Mouse (Mus musculus): ENCODE measurements around the gene Slc25a12. TPM values are rescaled to one million over a fixed set of nuclear protein-coding genes. Genes with fewer than 3 reads are reported as not detected.

The Slc25a12 gene
- total RNA-seq, 2 experiments from 2014 or later, result 5.8 to 13.2 TPM

DNA sequence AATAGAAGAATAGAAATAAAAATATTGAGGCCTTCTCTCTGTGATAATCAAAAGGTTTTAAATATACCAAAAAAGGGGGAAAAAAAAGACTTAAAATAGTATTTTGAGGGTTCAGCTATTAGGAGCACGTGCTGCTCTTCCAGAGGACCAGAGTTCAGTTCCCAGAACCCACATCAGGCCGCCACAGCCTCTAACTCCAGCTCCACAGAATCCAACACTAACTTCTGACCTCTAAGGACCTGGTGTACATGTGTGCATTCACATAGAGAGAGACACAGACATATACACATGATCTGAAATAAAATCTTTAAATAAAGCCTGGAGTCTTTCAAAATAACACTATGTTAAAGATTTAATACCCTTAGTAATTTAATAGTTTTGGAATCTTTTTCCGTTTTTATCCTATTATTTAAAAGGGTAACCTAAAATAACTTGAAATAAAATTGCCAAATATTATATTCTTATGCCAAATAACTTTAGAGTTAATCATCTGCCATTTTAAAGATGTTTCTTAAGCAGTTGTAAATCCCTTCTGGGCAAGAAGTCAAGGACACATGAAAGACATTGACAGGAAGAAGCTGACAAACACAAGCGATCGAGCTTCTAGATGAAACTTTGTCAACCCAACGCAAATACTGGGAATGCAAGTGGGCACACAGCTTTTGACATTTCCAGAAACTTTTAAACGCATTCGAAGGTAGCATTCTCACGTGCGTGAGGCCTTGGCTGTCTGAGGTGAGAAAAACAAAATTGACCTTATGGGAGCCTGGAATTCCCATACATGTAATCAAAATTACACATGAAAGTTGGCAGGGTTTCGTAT, 16.4 kb downstream of the Slc25a12 start:
- no peak for ATAC-seq (replicated peaks; ENCODE audit: low FRiP score, poor library complexity, severe bottlenecking)

DNA sequence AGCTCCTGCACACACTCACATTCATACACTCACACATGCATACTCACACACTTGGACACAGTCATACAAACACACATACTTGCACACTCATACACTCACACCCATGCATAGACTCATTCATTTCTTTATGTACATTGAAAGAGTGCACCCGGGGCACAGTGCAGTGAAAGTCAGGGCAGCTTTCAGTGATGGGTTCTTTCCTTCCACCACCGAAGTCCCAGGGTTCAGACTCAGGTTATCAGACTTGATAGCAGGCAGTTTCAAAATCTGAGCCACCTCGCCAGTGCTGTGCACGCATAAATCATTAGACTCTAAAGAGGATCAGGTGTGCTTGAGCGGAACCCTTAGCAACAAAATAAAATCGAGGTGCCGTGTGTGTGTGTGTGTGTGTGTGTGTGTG, 17.4 kb downstream of the Slc25a12 start:
- no peak for ATAC-seq (replicated peaks; ENCODE audit: low FRiP score, poor library complexity, severe bottlenecking)

DNA sequence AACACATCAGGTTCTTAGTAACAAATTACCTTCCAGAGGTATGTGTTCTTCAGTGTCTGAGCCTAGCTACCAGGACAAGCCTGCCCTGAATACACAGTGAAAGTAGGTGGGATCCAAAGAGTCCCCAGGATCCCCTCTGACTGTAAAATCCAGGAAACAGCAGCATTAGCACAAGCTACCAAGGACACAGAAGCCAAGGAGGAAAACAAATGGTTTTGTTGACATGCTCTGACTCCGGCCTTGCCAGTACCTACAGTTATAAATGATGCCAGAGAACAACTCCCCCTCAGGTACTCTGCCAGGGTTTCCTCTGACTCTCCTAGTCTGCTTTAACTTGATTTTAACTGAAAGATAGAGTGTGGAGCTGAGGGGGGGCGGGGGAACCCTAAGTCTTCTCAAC, 18.0 kb downstream of the Slc25a12 start:
- no peak for ATAC-seq (replicated peaks; ENCODE audit: low FRiP score, poor library complexity, severe bottlenecking)

DNA sequence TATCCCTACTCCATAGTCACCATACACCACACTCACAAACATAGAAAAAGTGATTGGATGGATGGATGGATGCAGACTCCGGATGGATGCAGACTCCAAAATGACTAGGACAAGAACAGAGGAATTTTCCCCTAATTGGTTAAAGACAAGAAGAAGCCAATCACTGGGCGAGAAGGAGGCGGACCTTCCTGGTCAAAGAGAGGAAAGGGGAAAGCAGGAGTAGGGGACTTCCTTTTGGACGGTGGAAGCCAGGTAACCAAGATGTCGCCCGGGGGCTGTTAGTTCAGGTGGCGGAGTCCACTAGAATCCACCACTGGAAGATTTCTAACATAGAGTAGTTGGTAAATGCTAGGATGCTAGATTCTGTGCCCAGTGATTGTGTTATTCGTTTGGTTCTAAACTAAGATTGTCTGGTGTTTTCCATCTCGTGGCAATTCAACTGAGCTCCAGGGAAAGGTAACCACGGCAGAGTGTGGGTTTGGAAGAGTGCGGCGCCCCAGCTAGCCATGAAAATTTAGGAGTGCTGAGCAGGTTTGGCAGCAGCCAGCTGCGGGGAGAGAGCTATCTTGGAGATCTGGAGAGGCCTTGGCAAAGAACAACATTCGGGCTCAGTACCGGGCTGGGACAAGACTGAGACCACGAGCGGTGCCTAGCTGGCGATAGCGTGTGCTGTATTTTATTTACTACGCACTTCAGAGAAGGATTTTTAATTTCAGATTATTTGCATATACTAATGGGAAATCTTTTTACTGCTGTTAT, 19.6 kb downstream of the Slc25a12 start:
- ATAC-seq (replicated peaks; ENCODE audit: low FRiP score, poor library complexity, severe bottlenecking), result no peak

DNA sequence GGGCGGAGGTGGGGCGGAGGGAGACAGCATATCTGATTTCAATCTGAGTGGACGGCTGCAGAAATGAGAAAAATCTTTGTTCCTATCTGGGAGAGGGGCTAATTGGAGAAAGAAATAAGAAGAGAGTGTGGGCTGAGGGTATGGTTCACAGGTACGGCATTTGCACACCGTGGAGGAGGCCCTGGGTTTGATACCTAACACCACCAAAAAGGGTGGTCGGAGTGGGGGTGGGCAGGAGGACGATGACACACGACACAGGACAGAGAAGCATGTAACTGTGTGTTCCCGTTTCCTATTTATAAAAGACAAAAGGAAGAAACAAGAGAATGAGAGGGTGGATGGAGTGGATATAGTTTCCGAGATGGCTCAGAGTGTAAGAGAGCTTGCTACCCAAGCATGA, 20.4 kb downstream of the Slc25a12 start:
- no peak for ATAC-seq (replicated peaks; ENCODE audit: low FRiP score, poor library complexity, severe bottlenecking)

DNA sequence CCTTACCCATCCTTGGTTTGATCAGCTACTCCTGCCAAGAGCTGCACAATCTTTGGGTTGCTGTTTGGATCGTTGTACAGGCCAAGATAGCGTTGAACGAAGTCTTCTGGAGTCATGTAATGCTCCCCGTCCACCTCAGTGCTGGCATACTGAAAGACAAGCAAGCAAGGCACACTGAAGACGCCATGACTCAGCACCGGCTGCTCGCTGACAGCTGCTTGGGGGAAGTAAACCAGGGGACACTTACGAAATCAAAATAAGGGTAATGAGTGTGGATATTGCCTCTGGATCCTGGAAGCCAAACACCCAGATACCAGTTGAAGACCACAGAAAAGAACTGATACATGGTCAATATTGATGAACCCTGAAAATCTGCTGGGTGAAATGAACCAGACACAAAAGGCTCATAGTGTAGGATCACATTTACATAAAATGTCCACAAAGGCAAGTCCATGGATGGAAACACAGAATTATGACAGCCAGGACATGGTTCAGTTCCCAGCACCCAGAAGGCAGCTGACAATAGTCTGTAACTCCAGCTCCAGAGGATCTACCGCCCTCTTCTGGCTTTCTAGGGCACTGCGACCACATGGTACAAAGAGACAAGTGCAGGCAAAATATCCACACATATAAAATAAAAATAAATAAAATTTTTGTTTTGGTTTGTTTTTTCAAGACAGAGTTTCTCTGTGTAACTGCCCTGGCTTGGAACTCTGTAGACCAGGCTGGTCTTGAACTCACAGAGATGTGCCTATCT, 23.5 kb downstream of the Slc25a12 start:
- no peak for ATAC-seq (replicated peaks; ENCODE audit: low FRiP score, poor library complexity, severe bottlenecking)

DNA sequence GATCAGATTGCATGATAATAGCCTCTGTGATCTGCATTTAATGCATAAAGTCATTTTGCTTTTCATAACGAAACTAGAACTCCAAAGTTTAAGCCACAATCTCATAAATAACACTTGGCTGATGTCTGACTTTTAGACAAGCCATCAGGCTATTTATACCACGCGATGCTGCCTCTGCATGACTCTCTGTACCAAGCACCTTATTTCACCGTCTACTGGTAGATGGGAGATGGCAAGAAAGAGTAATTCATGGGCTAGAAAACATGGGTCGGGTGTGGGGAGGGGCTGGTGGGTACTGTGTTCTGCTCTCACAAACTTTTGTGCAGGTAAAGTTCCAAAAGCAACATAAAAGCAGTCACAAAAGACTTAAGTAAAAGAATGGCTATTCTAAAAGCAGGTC, 27.4 kb downstream of the Slc25a12 start:
- no peak for ATAC-seq (replicated peaks; ENCODE audit: low FRiP score, poor library complexity, severe bottlenecking)

DNA sequence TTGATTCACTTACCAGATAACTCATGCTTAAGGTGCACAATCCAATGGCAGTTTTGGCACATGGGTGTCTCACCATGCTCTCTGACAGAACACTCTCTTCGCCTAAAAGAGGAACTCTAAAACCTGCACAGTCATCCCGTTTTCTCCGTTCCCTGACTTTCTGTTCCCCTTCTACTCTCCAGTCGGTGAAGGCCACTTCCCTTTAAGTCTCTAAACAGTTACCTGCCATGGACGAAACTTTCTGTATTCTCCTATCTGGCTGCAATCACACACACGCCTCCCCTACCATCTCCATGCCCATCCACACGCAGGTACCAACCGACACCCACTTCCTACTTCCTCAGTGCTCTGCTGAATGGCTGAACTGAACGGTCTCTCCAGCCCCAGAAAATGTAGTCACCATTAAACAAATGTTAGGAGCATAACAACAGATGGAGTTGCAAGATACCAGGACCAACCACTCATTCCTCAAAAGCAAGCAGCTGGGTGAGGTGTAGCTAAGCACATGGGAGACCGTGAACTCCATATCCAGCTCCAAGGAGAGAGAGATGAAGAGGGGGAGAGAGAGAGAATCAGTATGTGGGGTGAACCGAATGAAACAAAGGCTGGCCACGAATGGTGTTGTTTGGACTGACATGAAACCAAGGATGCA, 29.3 kb downstream of the Slc25a12 start:
- no peak for ATAC-seq (replicated peaks; ENCODE audit: low FRiP score, poor library complexity, severe bottlenecking)

DNA sequence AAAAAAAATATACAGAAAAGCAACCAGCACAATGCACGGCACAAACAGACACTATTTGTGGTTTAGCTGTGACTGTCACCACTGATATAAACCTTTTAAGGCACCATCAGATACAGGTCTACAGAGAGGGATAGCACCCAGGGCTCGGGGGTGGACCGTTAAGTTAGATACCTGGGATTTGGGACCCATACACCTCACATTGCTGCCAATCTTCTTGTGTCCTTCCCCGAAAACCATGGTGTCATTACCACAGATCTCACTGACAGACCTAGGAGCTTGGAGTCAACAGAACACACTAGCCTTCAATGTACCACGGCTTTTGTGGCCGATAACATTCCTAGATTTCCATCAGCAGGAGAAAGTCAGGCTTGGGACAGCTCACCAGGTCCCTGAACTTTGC, 30.9 kb downstream of the Slc25a12 start:
- ATAC-seq (replicated peaks; ENCODE audit: low FRiP score, poor library complexity, severe bottlenecking), result no peak

DNA sequence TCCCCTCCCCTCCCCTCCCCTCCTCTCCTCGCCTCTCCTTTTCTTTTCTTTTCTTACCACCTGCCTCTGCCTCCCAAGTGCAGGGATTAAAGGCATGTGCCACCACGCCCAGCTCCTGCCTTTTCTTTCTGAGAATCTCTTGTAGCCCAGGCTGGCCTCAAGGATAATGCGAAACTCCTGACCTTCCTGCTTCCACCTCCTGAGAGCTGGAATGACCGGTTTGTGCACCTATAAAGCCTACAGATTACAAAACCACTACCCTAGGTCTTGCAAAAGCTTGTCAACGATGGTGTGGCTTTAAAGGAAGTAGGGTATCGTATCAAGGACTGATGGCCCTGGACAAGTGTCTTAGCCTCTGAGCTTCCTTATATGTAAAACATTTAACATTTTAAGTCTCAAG, 31.3 kb downstream of the Slc25a12 start:
- ATAC-seq (replicated peaks; ENCODE audit: low FRiP score, poor library complexity, severe bottlenecking), result no peak

DNA sequence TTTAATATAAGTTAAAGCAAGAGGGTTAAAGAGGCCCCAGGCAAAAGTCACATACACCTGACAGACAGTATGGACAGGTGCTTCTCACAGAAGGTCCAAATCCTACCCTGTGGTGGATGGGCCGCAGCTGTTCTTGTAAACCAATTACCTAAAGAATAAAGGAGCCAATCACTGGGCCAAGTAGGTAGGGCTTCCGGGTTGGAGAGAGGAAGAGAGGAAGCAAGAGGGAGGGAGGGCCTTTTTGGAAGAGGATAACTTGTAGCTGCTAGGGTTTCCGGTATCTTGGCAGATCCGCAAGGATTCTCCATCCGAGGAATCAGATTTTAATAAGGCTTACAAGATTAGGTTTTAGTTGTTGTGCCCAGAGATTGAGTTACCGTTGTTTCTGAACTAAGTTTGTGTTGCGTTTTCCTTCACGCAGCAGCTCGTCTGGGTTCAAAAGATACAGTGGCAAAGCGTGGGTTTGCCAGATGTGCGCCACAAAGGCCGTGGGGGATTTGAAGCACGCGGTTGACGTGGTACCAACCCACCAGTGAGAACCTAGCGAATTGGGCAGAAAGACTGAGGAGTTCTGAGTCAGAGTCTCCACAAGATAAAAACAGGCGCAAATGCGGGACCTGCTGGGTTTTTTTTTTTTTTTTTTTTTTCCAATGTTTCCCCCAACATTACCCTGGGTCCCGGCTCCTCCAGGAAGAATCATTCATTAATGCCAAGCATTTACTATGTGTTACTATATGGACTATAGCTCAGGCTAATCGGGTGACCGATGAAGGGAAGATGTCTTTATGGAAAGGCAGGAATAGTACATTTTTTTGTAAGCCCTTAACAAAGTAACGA, 33.3 kb downstream of the Slc25a12 start:
- ATAC-seq (replicated peaks; ENCODE audit: low FRiP score, poor library complexity, severe bottlenecking), result no peak

DNA sequence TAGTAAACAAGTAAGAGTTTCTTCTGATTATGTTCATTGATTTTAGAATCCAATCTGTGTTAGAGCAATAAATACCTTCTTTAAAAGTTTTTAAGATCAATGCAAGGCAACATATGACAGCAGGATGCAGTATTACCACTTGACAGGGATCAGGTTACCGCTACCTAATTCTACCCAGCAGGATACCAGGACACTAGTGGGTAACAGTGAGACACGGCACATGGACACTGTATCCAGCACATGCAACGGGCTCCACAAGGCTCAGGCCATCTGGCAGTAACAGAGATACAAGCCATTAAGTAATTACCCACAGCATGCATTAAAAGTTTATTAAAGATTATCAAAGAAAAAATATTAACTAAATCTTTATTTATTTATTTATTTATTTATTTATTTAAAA, 37.8 kb downstream of the Slc25a12 start:
- no peak for ATAC-seq (replicated peaks; ENCODE audit: low FRiP score, poor library complexity, severe bottlenecking)

DNA sequence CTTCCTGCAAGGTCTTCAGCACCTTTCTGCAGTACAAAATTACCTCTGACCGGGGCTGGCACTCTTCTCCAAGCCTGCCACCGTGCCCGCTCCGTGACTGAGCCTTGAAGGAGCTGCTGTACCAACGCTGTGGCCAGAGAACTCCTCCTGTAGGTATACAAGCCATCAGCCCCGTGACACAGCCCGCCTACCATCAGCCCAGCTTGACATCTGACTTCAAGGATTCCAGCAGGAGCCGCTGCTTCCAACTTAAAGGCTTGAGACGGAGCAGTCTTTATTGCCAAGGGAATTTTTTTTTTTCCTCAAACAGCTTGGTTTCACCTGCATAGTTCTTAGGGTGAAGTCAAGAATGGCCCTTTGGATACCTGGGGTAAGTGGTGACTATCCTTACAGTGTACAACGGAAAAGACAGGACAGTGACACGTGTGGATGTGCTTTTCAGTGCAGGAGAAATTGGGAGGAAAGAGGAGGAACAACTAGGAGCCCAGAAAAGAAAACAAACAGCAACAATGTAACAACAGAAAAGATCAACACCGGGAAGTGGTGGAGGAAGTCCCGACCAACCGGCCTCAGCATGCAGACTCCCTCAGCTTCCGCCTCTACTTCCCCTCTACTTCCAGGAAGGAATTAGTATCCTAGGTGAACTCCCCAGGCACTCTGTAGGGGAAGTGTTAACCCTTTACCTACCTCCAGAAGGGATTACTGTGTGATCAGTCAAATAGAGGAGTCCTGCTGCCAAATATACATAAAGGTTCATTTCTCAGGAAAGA, 39.0 kb downstream of the Slc25a12 start:
- ATAC-seq (replicated peaks; ENCODE audit: low FRiP score, poor library complexity, severe bottlenecking), result no peak

DNA sequence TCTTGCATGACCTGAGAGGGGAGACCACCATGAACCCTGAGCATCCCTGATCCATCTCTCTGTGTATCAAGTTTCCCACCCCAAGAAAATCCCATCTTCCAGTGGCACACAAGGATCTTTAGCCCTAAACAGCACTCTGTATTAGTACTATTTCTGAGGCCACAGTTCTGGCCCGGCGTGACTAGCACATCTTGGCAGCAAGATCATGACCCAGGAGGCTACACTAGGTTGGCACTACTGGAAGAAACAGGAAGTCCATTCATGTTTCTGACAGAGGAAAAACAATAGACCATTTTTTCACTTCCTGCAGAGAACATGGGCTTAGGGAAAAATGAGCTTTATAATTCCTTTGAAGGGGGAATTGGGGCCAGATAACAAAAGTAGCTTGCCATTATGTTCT, 39.8 kb downstream of the Slc25a12 start:
- ATAC-seq (replicated peaks; ENCODE audit: low FRiP score, poor library complexity, severe bottlenecking), result no peak

DNA sequence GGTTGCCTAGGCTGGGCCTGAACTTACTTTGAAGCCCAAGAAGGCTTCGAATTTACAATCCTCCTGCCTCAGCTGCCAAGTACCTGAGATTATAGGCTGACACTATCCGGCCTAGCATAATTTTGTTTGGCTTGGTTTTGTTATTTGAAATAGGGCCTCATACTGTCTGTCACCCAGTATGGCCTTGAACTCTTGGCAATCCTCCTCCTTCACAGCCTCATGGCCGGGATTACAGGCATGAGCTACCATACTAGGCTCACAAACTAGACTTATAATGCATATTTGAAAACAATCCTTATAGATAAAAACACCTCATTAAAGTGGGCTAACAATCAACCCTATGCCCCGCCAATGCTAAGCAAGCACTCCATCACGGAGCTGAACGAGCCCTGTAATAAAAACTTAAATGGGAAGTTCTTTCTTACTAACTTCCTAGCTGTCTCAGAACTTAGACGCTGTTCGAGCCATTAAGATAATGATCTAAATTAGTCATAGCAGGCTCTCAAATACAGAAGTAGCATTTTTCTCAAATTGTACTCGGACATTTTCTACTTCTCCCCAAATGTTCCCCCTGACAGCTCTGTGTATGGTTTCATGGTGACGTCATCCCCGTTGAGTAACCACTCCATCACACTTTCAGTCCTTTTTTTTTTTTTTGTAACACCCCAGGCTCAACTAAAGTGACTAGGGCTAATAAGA, 40.6 kb downstream of the Slc25a12 start:
- no peak for ATAC-seq (replicated peaks; ENCODE audit: low FRiP score, poor library complexity, severe bottlenecking)

DNA sequence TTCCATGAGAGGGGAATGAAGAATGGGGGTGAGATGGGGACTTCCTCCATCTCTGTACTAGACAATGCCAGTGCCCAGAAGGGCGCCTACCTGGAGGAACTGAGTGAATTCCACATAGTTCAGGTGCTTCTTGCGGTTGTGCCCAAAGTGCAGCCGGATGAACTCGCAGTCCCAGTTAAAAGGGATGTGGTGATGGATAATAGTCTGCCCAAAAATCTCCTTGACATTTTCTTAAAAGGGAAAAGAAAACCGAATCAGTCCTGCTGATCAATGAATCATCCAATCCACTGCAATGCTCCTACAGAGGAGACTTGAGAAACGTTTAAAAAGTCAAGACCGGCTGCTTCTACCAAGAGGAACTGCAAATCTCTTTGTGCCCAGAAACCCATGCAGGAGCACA, 43.7 kb downstream of the Slc25a12 start:
- no peak for ATAC-seq (replicated peaks; ENCODE audit: low FRiP score, poor library complexity, severe bottlenecking)

DNA sequence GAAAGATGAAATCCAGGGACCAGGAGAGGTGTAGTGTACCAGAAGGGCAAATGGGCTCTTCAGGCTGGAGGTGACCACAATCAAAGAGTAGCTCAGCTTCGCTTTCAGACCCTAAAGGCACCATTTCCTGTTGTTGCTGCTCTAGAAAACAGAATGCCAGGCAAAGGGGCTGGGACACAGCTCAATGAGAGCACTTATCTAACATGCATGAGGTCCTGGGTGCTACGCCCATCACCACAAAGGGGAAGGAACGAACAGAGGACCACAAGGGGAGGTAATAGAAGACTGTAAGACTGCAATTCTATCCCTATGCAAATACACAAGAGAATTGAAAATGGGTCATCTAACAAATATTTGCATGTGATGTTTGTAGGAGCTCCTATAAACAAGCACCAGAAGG, 46.1 kb downstream of the Slc25a12 start:
- ATAC-seq (replicated peaks; ENCODE audit: low FRiP score, poor library complexity, severe bottlenecking), result no peak
